19 mouse cellular contexts compared by ENCODE assay signal in the genomic region with DNA sequence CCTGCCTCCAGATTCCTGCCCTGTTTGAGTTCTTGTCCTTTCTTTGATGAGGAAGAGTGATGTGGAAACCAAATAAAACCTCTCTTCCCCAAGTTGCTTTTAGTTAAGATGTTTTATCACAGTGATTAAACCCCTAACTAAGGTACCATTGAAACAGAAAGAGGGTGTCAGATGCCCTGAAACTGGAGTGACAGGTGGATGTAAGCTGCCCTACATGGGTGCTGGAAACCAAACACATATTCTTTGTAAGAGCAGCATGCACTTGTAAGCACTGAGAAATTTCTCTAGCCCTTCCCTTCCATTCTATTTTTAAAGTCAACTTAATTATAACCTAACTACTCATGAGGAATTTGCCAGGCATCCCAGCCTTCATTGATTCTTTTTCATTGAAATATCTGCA.
"Had no signal": no experiment of that assay in that cellular context is flagged by ENCODE, and none has a peak within 500 bp of the region (broad histone marks: within the 10 kb centered on the region; RNA-seq: fewer than 3 reads in every experiment).

No protein-coding gene starts in this region.

- H3K4me1 ChIP-seq: heart, embryonic 15.5 days; hindbrain, embryonic 10.5 days; hindbrain, embryonic 12.5 days; hindbrain, embryonic 13.5 days; hindbrain, embryonic 15.5 days; intestine, embryonic 15.5 days; kidney, embryonic 15.5 days had no signal

- H3K27me3 ChIP-seq: heart, embryonic 12.5 days; heart, embryonic 13.5 days; heart, embryonic 15.5 days; hindbrain, embryonic 12.5 days; hindbrain, embryonic 13.5 days; hindbrain, embryonic 15.5 days; intestine, embryonic 15.5 days; kidney, embryonic 15.5 days had no signal

- H3K27ac ChIP-seq: heart, embryonic 10.5 days; heart, embryonic 13.5 days; heart, embryonic 15.5 days; hindbrain, embryonic 10.5 days; hindbrain, embryonic 12.5 days; hindbrain, embryonic 13.5 days; hindbrain, embryonic 14.5 days; hindbrain, embryonic 15.5 days; hindbrain, postnatal 0 days; intestine, embryonic 15.5 days; kidney, embryonic 15.5 days; kidney, postnatal 0 days; layer of hippocampus, adult 2 months had no signal

- H3K4me3 ChIP-seq: heart, embryonic 10.5 days; heart, embryonic 12.5 days; heart, embryonic 13.5 days; heart, embryonic 15.5 days; hindbrain, embryonic 10.5 days; hindbrain, embryonic 12.5 days; hindbrain, embryonic 13.5 days; hindbrain, embryonic 15.5 days; intestine, embryonic 15.5 days; kidney, embryonic 15.5 days; layer of hippocampus, adult 2 months had no signal

- H3K9me3 ChIP-seq: heart, embryonic 10.5 days; heart, embryonic 12.5 days; heart, embryonic 13.5 days; heart, embryonic 15.5 days; hindbrain, embryonic 10.5 days; hindbrain, embryonic 12.5 days; hindbrain, embryonic 13.5 days; hindbrain, embryonic 15.5 days; intestine, embryonic 15.5 days; kidney, embryonic 15.5 days had no signal

- H3K36me3 ChIP-seq: heart, embryonic 10.5 days; heart, embryonic 12.5 days; heart, embryonic 13.5 days; heart, embryonic 15.5 days; hindbrain, embryonic 10.5 days; hindbrain, embryonic 12.5 days; hindbrain, embryonic 13.5 days; hindbrain, embryonic 15.5 days; intestine, embryonic 15.5 days; kidney, embryonic 15.5 days had no signal

- H3K4me2 ChIP-seq: heart, embryonic 11.5 days; heart, embryonic 12.5 days; heart, embryonic 13.5 days; heart, embryonic 15.5 days; hindbrain, embryonic 12.5 days; hindbrain, embryonic 13.5 days; hindbrain, embryonic 14.5 days; hindbrain, embryonic 15.5 days; intestine, embryonic 15.5 days; kidney, embryonic 15.5 days had no signal

- ATAC-seq: hindbrain, embryonic 16.5 days; hindbrain, postnatal 0 days; inflammation-experienced regulatory T-cells, adult 6 months; intestine, embryonic 15.5 days; intestine, embryonic 16.5 days; intestine, postnatal 0 days had no signal

- H3K9ac ChIP-seq: heart, embryonic 12.5 days; heart, embryonic 13.5 days; heart, embryonic 15.5 days; hindbrain, embryonic 12.5 days; hindbrain, embryonic 13.5 days; hindbrain, embryonic 14.5 days; hindbrain, embryonic 15.5 days; intestine, embryonic 15.5 days; kidney, embryonic 15.5 days had no signal
